Mouse (Mus musculus): ENCODE results near the gene Taar7b. TPM values are rescaled to one million over a fixed set of nuclear protein-coding genes. Genes with fewer than 3 reads are reported as not detected.

The Taar7b gene
- not detected in 2 replicates for polyA plus RNA-seq (2015; fragmentation: Nextera tagmentation; extraction: Ambion mirVana)

DNA sequence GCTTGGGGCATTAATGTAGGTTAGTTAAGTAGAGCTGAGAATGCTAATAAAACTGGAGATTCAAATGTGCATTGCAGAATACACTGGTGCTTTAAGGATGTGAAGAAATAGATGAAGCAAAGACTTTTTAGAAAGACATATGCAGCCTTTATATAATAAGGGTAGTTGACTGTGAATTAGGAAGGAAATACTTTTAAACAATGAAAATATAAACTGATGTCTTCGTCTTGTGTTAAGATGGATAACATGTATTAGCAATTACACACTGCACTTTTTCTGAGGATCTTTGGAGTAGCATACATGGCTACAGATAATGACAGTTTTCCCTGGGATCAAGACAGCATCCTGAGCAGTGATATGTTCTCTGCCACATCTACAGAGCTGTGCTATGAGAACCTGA, at the start of gene Taar7b:
TSS of gene Taar7b (plus strand) at position 301 of the 400 bp plus-strand sequence.
- no peaks in the 10 kb centered on the region for H3K27me3 ChIP-seq (replicated peaks)
- 82% methylated on average over 1 of the region's 1 CpGs for WGBS
- no peak within 1 kb of the TSS for H3K4me3 ChIP-seq (replicated peaks)
- H3K36me3 ChIP-seq: no peaks in the 10 kb centered on the region
- H3K27ac ChIP-seq: no peak within 1 kb of the TSS
- ATAC-seq: no peak
- H3K9me3 ChIP-seq: no peaks in the 10 kb centered on the region
- no peaks in the 10 kb centered on the region for H3K4me1 ChIP-seq (replicated peaks)
- no peak within 1 kb of the TSS for H3K9ac ChIP-seq
- H3K4me2 ChIP-seq (replicated peaks): no peak within 1 kb of the TSS

DNA sequence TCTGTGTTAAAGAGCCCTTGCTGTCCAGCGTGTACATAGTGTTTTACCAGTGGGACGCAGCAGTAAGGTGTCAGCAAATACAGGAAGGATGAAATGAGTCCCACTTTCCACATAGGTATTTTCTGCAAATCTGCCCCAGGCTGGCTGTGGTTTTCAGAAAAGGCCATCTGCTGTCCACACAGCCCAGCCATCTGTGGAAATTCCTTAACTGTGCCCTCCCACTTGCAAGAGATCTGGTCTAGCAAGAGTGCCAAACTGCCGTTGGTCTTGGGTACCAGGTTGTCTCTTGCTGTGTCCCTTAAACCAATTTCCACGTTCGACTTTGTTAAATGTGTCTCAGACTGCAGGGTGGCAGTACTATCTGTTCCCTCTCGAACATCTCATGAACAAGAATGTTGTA, 48.0 kb upstream of the Taar7b start:
- H3K36me3 ChIP-seq: no peaks in the 10 kb centered on the region
- no peak overlapping the region for H3K9ac ChIP-seq
- WGBS: 81% methylated on average over 6 of the region's 6 CpGs
- H3K27me3 ChIP-seq (replicated peaks): no peaks in the 10 kb centered on the region
- no peaks in the 10 kb centered on the region for H3K9me3 ChIP-seq
- ATAC-seq: no peak
- H3K27ac ChIP-seq: no peak overlapping the region
- H3K4me2 ChIP-seq (replicated peaks): no peak overlapping the region
- no peaks in the 10 kb centered on the region for H3K4me1 ChIP-seq (replicated peaks)
- H3K4me3 ChIP-seq (replicated peaks): no peak overlapping the region

DNA sequence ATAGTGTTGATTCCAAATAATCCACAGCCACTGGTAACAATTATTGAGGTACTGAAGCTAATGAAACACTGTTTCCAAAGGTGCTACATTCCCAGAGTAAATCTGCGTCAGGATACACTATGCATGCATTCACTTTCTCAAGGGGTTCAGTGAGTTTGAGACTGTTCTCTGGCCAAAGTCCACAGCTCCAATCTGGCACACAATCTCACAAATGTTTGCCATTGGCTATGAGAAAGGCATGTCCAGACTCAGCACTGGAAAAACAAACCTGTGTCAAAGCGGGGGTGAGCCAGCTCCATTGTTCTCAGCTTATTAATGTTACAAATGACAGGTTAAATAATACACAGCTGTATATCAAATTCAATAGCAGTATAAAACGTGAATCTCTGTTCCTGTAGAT, 40.7 kb upstream of the Taar7b start:
- Histone ChIP-seq H3K27me3 (replicated peaks) (no peaks in the 10 kb centered on the region), H3K36me3 (no peaks in the 10 kb centered on the region), H3K4me3 (replicated peaks) (no peak overlapping the region), H3K4me1 (replicated peaks) (no peaks in the 10 kb centered on the region), H3K4me2 (replicated peaks) (no peak overlapping the region), H3K9me3 (no peaks in the 10 kb centered on the region), H3K9ac (no peak overlapping the region), H3K27ac (no peak overlapping the region)
- WGBS: 42% methylated on average over 3 of the region's 3 CpGs
- peak; percentile 84 for ATAC-seq

DNA sequence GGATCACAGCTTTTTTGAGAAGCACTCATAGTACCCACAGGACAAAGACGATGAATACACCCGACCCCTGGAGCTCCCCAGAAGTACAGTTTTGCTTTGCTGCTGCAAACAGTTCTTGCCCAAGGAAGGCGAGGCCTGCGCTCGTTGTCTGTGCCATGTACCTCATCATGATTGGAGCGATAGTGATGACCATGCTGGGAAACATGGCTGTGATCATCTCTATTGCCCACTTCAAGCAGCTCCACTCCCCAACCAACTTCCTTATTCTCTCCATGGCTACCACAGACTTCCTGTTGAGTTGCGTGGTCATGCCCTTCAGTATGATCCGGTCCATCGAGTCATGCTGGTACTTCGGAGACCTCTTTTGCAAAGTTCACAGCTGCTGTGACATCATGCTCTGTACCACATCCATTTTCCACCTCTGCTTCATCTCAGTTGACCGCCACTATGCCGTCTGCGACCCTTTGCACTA, 39.3 kb upstream of the Taar7b start, which contains the start of gene Taar4:
TSS of gene Taar4 (plus strand) at position 51 of the 472 bp plus-strand sequence.
- WGBS: 91% methylated on average over 13 of the region's 13 CpGs
- no peak within 1 kb of the TSS for H3K4me3 ChIP-seq (replicated peaks)
- no peaks in the 10 kb centered on the region for H3K9me3 ChIP-seq
- H3K27ac ChIP-seq: no peak within 1 kb of the TSS
- ATAC-seq: no peak
- no peaks in the 10 kb centered on the region for H3K36me3 ChIP-seq
- H3K4me2 ChIP-seq (replicated peaks): no peak within 1 kb of the TSS
- H3K9ac ChIP-seq: no peak within 1 kb of the TSS
- no peaks in the 10 kb centered on the region for H3K4me1 ChIP-seq (replicated peaks)
- no peaks in the 10 kb centered on the region for H3K27me3 ChIP-seq (replicated peaks)

DNA sequence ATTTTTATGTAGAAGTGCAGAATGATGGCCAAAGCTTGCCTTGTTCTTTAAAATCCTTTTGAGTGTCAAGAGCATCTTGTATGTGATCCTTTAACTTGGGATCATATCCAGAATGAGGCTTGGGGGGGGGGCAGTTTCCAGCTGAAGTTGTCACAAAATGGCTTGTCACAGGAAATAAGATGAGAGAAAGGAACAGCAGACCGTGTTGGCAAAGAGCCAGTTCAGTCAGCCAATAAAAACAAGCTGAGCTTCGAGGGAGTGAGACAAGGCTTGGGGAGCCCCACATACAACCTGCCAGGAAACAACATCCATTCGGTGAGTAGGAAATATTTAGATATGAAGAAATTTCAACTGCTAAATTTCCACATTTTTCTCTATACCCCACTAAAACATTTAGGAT, 36.3 kb upstream of the Taar7b start:
- no peaks in the 10 kb centered on the region for H3K4me1 ChIP-seq (replicated peaks)
- no peaks in the 10 kb centered on the region for H3K36me3 ChIP-seq
- H3K9ac ChIP-seq: no peak overlapping the region
- H3K4me2 ChIP-seq (replicated peaks): no peak overlapping the region
- H3K27ac ChIP-seq: no peak overlapping the region
- no peak for ATAC-seq
- 44% methylated on average over 3 of the region's 3 CpGs for WGBS
- H3K9me3 ChIP-seq: no peaks in the 10 kb centered on the region
- no peaks in the 10 kb centered on the region for H3K27me3 ChIP-seq (replicated peaks)
- no peak overlapping the region for H3K4me3 ChIP-seq (replicated peaks)

DNA sequence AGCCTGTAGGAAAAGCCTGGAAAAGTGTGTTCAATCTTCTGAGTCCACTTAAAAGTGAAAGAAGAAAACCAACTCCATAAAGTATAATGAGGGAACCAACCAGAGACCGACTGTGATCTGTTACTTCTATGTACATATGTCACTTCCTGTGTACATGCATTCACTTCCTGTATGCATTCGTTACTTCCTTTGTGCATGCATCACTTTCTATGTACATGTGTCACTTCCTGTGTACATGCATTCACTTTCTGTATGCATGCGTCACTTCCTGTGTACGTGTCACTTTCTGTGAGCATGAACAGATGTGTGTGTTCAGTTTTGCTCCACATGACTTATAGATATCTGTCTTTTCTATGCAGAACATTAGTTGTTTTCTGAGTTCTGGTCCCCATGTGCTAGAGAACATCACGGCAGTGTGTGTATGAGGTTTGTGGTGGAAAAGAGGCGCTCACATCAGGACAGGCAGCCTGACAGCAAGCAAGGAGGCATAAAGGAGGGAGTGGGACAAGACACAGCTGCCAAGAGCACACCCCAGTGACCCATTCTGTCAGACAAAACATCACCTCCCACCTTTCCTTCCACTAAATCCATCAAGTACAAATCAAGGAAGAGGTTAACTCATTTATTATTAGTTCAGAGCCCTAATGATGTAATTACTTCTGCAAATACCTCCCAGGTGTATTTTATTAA, 34.7 kb upstream of the Taar7b start:
- no peak for ATAC-seq
- 79% methylated on average over 6 of the region's 6 CpGs for WGBS

DNA sequence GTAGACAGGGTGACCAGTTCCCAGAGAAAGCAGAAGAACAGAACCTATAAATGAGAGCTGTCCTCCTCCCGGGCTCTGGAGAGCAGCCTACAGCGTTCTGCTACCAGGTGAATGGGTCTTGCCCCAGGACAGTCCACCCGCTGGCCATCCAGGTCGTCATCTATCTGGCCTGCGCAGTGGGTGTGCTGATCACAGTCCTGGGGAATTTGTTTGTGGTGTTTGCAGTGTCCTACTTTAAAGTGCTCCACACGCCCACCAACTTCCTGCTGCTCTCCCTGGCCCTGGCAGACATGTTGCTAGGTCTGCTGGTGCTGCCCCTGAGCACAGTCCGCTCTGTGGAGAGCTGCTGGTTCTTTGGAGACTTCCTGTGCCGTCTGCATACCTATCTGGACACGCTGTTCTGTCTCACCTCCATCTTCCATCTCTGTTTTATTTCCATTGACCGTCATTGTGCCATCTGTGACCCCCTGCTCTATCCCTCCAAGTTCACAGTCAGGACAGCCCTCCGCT, 29.0 kb upstream of the Taar7b start, which contains the start of gene Taar5:
TSS of gene Taar5 (plus strand) at position 51 of the 510 bp plus-strand sequence.
- Histone ChIP-seq H3K27ac (no peak within 1 kb of the TSS), H3K9ac (no peak within 1 kb of the TSS), H3K4me2 (replicated peaks) (no peak within 1 kb of the TSS), H3K4me1 (replicated peaks) (no peaks in the 10 kb centered on the region), H3K27me3 (replicated peaks) (no peaks in the 10 kb centered on the region), H3K9me3 (no peaks in the 10 kb centered on the region), H3K36me3 (no peaks in the 10 kb centered on the region), H3K4me3 (replicated peaks) (no peak within 1 kb of the TSS)
- 86% methylated on average over 11 of the region's 11 CpGs for WGBS
- no peak for ATAC-seq

More for the DNA sequence above, 34.7 kb upstream of the Taar7b start:
- Histone ChIP-seq H3K4me3 (replicated peaks) (no peak overlapping the region), H3K36me3 (no peaks in the 10 kb centered on the region), H3K9ac (no peak overlapping the region), H3K27me3 (replicated peaks) (no peaks in the 10 kb centered on the region), H3K4me1 (replicated peaks) (no peaks in the 10 kb centered on the region), H3K9me3 (no peaks in the 10 kb centered on the region), H3K4me2 (replicated peaks) (no peak overlapping the region), H3K27ac (no peak overlapping the region)

DNA sequence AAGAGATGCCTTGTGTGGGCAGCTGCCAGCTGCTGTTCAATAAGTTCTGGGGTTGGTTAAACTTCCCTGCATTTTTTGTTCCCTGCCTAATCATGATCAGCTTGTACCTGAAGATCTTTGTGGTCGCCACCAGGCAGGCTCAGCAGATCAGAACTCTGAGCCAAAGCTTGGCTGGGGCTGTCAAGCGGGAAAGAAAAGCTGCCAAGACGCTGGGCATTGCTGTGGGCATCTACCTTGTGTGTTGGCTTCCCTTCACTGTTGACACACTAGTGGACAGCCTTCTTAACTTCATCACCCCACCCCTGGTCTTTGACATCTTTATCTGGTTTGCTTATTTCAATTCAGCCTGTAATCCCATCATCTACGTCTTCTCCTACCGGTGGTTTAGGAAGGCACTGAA, 28.5 kb upstream of the Taar7b start:
- WGBS: 74% methylated on average over 5 of the region's 5 CpGs
- Histone ChIP-seq H3K27me3 (replicated peaks) (no peaks in the 10 kb centered on the region), H3K4me2 (replicated peaks) (no peak overlapping the region)

DNA sequence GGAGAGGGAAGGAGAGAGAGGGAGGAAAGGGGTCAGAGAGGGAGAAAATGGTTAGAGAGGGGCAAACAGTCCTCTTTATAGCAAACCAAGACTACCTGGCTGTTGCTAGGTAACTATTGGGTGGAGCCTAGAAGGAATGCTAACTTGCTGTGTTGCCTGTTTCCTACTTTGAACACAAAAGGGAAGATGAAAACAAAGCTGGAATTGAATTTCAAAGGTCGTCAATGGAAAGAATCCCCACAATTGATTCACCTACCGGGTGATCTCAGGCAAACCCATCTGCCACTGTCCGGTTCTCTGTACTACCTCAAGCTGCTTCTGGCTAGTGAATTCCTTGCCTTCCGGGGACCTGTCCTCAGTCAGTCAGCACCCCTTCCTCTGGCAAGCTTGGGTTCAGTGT, 21.8 kb upstream of the Taar7b start:
- Histone ChIP-seq H3K27ac (no peak overlapping the region), H3K4me1 (replicated peaks) (no peaks in the 10 kb centered on the region), H3K9ac (no peak overlapping the region), H3K9me3 (no peaks in the 10 kb centered on the region), H3K4me2 (replicated peaks) (no peak overlapping the region), H3K36me3 (no peaks in the 10 kb centered on the region), H3K4me3 (replicated peaks) (no peak overlapping the region), H3K27me3 (replicated peaks) (no peaks in the 10 kb centered on the region)
- 53% methylated on average over 4 of the region's 4 CpGs for WGBS
- no peak for ATAC-seq

More for the DNA sequence above, 28.5 kb upstream of the Taar7b start:
- H3K27ac ChIP-seq: no peak overlapping the region
- no peaks in the 10 kb centered on the region for H3K9me3 ChIP-seq
- no peak overlapping the region for H3K9ac ChIP-seq
- H3K36me3 ChIP-seq: no peaks in the 10 kb centered on the region
- H3K4me1 ChIP-seq (replicated peaks): no peaks in the 10 kb centered on the region
- ATAC-seq: no peak
- no peak overlapping the region for H3K4me3 ChIP-seq (replicated peaks)

DNA sequence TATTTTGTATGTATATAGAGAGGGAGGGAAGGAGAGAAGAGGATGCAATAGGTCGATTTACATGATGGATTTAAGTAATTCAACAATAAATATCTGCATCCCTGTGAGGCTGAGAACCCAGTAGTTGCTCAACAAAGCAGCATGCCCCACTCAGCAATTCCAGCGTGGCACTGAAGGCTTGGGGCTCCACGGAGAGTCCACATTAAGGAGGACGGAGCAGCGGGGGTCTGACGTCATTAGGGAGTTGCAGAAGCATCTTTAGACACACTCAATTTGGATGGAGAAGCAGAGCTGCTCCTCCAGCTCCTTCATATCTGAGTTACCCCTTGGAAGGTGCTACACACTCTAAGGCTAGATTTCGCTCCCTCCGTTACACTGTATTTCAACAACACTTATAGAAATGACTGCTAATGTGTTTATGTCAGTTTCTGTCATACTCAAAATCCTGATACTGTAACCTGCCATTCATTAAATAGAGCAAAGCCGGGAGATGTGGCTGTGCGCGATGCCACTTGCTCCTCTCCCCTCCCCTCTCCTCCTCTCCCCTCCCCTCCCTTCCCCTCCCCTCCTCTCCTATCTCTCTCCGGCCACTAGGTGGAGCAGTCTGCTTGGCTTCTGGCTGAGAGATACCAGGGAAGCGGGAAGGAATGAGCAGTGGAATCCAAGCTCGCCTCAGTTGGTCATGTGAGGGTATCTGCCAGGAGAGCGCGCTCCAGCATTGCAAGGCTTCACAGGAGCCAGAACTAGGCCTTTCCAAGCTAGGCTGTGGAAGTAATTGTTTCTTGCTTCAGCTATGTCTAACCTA, 20.6 kb upstream of the Taar7b start:
- H3K27ac ChIP-seq: no peak overlapping the region
- WGBS: 42% methylated on average over 16 of the region's 16 CpGs

DNA sequence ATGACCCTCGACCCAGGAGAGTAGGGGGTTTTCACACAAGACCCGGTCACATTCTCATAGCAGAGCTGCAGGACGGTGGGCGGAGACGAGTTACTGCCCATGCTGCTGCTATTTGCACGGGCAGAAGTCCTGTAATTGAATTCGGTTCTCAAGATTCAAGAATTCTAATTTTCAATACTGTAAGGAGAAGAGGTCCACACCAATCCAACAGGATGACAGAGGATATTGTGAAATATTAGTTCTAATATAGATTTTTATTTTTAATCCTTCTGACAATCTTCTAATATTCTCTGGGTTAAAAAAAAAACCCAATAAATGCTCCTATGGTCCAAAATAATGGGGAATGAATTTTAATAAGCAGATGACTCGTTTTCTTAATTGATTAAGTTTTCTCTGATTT, 14.2 kb upstream of the Taar7b start, which contains the start of gene Taar6:
TSS of gene Taar6 (minus strand) at position 101 of the 400 bp plus-strand sequence.
- Histone ChIP-seq H3K9ac (no peak within 1 kb of the TSS), H3K27ac (no peak within 1 kb of the TSS), H3K4me3 (replicated peaks) (no peak within 1 kb of the TSS), H3K4me1 (replicated peaks) (no peaks in the 10 kb centered on the region), H3K9me3 (no peaks in the 10 kb centered on the region), H3K36me3 (no peaks in the 10 kb centered on the region), H3K27me3 (replicated peaks) (no peaks in the 10 kb centered on the region), H3K4me2 (replicated peaks) (no peak within 1 kb of the TSS)
- 70% methylated on average over 8 of the region's 8 CpGs for WGBS
- no peak for ATAC-seq

More for the DNA sequence above, 20.6 kb upstream of the Taar7b start:
- no peak overlapping the region for H3K9ac ChIP-seq
- ATAC-seq: peak; percentile 82
- H3K4me3 ChIP-seq (replicated peaks): no peak overlapping the region
- no peaks in the 10 kb centered on the region for H3K36me3 ChIP-seq
- H3K9me3 ChIP-seq: no peaks in the 10 kb centered on the region
- no peaks in the 10 kb centered on the region for H3K27me3 ChIP-seq (replicated peaks)
- no peak overlapping the region for H3K4me2 ChIP-seq (replicated peaks)
- no peaks in the 10 kb centered on the region for H3K4me1 ChIP-seq (replicated peaks)

DNA sequence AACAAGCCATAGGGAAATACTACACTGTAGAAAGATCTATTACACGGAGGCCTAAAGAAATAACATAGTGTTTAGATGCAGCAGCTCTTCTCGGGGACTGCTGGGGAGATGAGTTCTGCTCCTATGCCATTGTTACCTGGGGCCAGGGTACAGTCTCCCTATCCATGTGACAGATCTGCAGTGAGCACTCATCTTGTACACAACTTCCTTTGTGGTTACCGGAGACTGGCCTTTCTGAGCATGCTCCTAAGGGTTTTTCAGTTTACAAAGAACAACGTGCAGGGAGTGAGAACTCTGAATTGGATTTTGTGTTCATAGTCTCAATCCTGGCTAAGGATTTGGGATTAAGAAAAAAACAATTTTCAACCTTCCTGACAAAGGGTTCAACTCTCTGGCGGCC, 13.3 kb upstream of the Taar7b start:
- no peak overlapping the region for H3K4me2 ChIP-seq (replicated peaks)
- H3K9me3 ChIP-seq: no peaks in the 10 kb centered on the region
- H3K36me3 ChIP-seq: no peaks in the 10 kb centered on the region
- 81% methylated on average over 5 of the region's 5 CpGs for WGBS
- H3K27ac ChIP-seq: no peak overlapping the region
- no peaks in the 10 kb centered on the region for H3K4me1 ChIP-seq (replicated peaks)
- no peak overlapping the region for H3K9ac ChIP-seq
- H3K27me3 ChIP-seq (replicated peaks): no peaks in the 10 kb centered on the region
- no peak overlapping the region for H3K4me3 ChIP-seq (replicated peaks)
- ATAC-seq: no peak
